In genomic region chr7:108933794-108934731, GRCm38 (mm10) we compare ENCODE assay signal across 7 mouse cellular contexts. TPM values are rescaled to one million over a fixed set of nuclear protein-coding genes. Genes with fewer than 3 reads are reported as not detected.
DNase-seq lines count a peak whose midpoint lies in the region; ATAC-seq lines count a peak whose summit lies in the region.

Eif3f (plus strand) TSS chr7:108934417.

- peak; percentile 98 for ATAC-seq in intestine, embryonic 16.5 days
- peak; percentile 97 for ATAC-seq in midbrain, embryonic 11.5 days (ENCODE audit: low FRiP score)

- peak; percentile 94 for DNase-seq in adrenal gland, adult 8-10 months
- DNase-seq in embryo, embryonic 9.5 days (ENCODE audit: extremely low spot score), result peak; percentile 94
- peak; percentile 72 to 88 for DNase-seq in gastrocnemius, postnatal 4 days (ENCODE audit: low spot score in 2 of 2)
- peak; percentile 92 to 96 for DNase-seq in left cerebral cortex, postnatal 36 days (ENCODE audit: low spot score in 2 of 2)
- DNase-seq in midbrain, embryonic 11.5 days (ENCODE audit: low spot score, missing footprints), result peak; percentile 99
- DNase-seq in skeletal muscle tissue, adult 2 months (ENCODE audit: low read depth, low spot score), result peak; percentile 98

- WGBS in intestine, embryonic 16.5 days, result 2% methylated on average over 49 of the region's 50 CpGs
- WGBS in midbrain, embryonic 11.5 days, result 2% methylated on average over 50 of the region's 50 CpGs

- H3K27me3 ChIP-seq in intestine, embryonic 16.5 days (replicated peaks; ENCODE audit: control insufficient read depth, insufficient read depth, low read length), result no peaks in the 10 kb centered on the region
- no peaks in the 10 kb centered on the region for H3K27me3 ChIP-seq in midbrain, embryonic 11.5 days (ENCODE audit: control insufficient read depth, insufficient read depth, low read length)

- peaks cover 14% of the 10 kb centered on the region for H3K36me3 ChIP-seq in intestine, embryonic 16.5 days (ENCODE audit: control insufficient read depth, insufficient read depth, low read length)
- H3K36me3 ChIP-seq in midbrain, embryonic 11.5 days (ENCODE audit: control insufficient read depth, insufficient read depth, low read length), result peaks cover 12% of the 10 kb centered on the region

- peak within 1 kb of the TSS; percentile 99 for H3K4me3 ChIP-seq in intestine, embryonic 16.5 days (ENCODE audit: low read length)
- H3K4me3 ChIP-seq in midbrain, embryonic 11.5 days (ENCODE audit: low read depth, low read length), result peak within 1 kb of the TSS; percentile 99

- peak within 1 kb of the TSS; percentile 83 for H3K4me2 ChIP-seq in intestine, embryonic 16.5 days (ENCODE audit: low read depth, low read length)
- H3K4me2 ChIP-seq in midbrain, embryonic 11.5 days, result peak within 1 kb of the TSS; percentile 84

- H3K9ac ChIP-seq in intestine, embryonic 16.5 days (ENCODE audit: low read depth, low read length), result peak within 1 kb of the TSS; percentile 98
- H3K9ac ChIP-seq in midbrain, embryonic 11.5 days (ENCODE audit: low read length), result peak within 1 kb of the TSS; percentile 97

- H3K9me3 ChIP-seq in intestine, embryonic 16.5 days (ENCODE audit: control insufficient read depth, low read length), result no peaks in the 10 kb centered on the region
- no peaks in the 10 kb centered on the region for H3K9me3 ChIP-seq in midbrain, embryonic 11.5 days (ENCODE audit: control insufficient read depth, low read length)

- peaks cover 10% of the 10 kb centered on the region for H3K4me1 ChIP-seq in intestine, embryonic 16.5 days (ENCODE audit: control insufficient read depth, insufficient read depth, low read length)
- H3K4me1 ChIP-seq in midbrain, embryonic 11.5 days (ENCODE audit: control insufficient read depth, insufficient read depth, low read length), result peaks cover 7% of the 10 kb centered on the region

- intact Hi-C loops in left cerebral cortex, postnatal 36 days (cut with DNase I), result loop anchor here (5.0 kb wide), 2 partner anchors 82 to 117 kb away; partner anchors contain the start of gene Olfr516

- H3K27ac ChIP-seq in intestine, embryonic 16.5 days (ENCODE audit: low read length), result peak within 1 kb of the TSS; percentile 72
- H3K27ac ChIP-seq in midbrain, embryonic 11.5 days (ENCODE audit: low read depth, low read length), result 0 out of 2 replicates have a peak within 1 kb of the TSS, but pooled peaks have one; percentile 44

RNA-seq across cellular contexts. Expression of gene Eif3f, which starts in this region (rescaled TPM):
- 100 to 1,000 TPM; 133 to 158 (median 151) TPM for total RNA-seq in adrenal gland, adult 8-10 months (2022)
- 100 to 1,000 TPM; 163 to 167 TPM for total RNA-seq in gastrocnemius, postnatal 4 days (2021)
- 68.2 TPM in 2 replicates for polyA plus RNA-seq in intestine, embryonic 16.5 days (2015; fragmentation: Nextera tagmentation; extraction: Ambion mirVana)
- 10 to 100 TPM; 89.7 to 96.0 TPM for total RNA-seq in left cerebral cortex, postnatal 36 days (2021)
- 73.0 and 85.0 TPM in 2 replicates for polyA plus RNA-seq in midbrain, embryonic 11.5 days (2014; fragmentation: Nextera tagmentation; extraction: Ambion mirVana)

Comparison
In these comparisons a context has a peak if more than half of its experiments do, and no peak if none do; other contexts are left out.
1. Peak in every context shown above with its lines: DNase-seq, ATAC-seq, H3K4me3 ChIP-seq and H3K27ac ChIP-seq.